Mouse (Mus musculus) forebrain, embryonic 15.5 days (tissue): ENCODE data around the gene Nmrk2. TPM values are rescaled to one million over a fixed set of nuclear protein-coding genes. Genes with fewer than 3 reads are reported as not detected.

ENCODE experiments used
- ATAC-seq: fragments of 200-750 bp; cut with Nextera tagmentation; replicated peaks from 2 replicates; pipeline ENCODE4 v1.8.0; 2017; ENCODE audit warnings: mild to moderate bottlenecking, moderate TSS enrichment, moderate library complexity
- H3K27ac ChIP-seq: fragments of 300-500 bp; sonication (generic); replicated peaks from 2 replicates; pipeline ENCODE4 v1.5.1; 2015; ENCODE audit warnings: mild to moderate bottlenecking, inconsistent platforms
- H3K27me3 ChIP-seq: fragments of 300-500 bp; sonication (generic); 2 replicates; pipeline ENCODE4 v1.6.1; 2015; ENCODE audit warnings: inconsistent platforms
- H3K36me3 ChIP-seq: fragments of 300-500 bp; sonication (generic); 2 replicates; pipeline ENCODE4 v1.6.1; 2015; ENCODE audit warnings: mild to moderate bottlenecking, inconsistent platforms
- H3K4me1 ChIP-seq: fragments of 300-500 bp; sonication (generic); 2 replicates; pipeline ENCODE4 v1.6.1; 2015; ENCODE audit warnings: inconsistent platforms
- H3K4me2 ChIP-seq: fragments of 300-500 bp; sonication (generic); replicated peaks from 2 replicates; pipeline ENCODE4 v1.6.1; 2015; ENCODE audit warnings: mild to moderate bottlenecking, inconsistent platforms
- H3K4me3 ChIP-seq: fragments of 300-500 bp; sonication (generic); 2 replicates; pipeline ENCODE4 v1.5.1; 2015; ENCODE audit warnings: mild to moderate bottlenecking, inconsistent platforms
- H3K9ac ChIP-seq: fragments of 300-500 bp; sonication (generic); replicated peaks from 2 replicates; pipeline ENCODE4 v1.6.1; 2015; ENCODE audit warnings: mild to moderate bottlenecking, inconsistent platforms
- H3K9me3 ChIP-seq: fragments of 300-500 bp; sonication (generic); 2 replicates; pipeline ENCODE4 v1.6.1; 2016; ENCODE audit warnings: inconsistent platforms
- WGBS: fragments of 180-500 bp; shearing (Covaris S2); methylation state at CpG from one replicate; pipeline ENCODE4 v1.1.7; 2015; ENCODE audit warnings: mixed read lengths; 5-methylcytosine and 5-hydroxymethylcytosine counted together
- polyA plus RNA-seq: library from polyadenylated mRNA; unstranded; fragments of >200 nt; fragmentation: Nextera tagmentation; extraction: Ambion mirVana; gene quantifications from 2 replicates; pipeline ENCODE4 v1.2.1, GENCODE M21; 2015

The Nmrk2 gene
- 0.11 TPM in 1 of 2 replicates, not detected in the other for polyA plus RNA-seq

- WGBS: 56% methylated on average over 13 of the region's 13 CpGs
- H3K36me3 ChIP-seq: peaks cover 21% of the 10 kb centered on the region
- no peak for ATAC-seq
- H3K4me2 ChIP-seq: no peak within 1 kb of the TSS
- H3K27ac ChIP-seq: no peak within 1 kb of the TSS
- H3K9me3 ChIP-seq: no peaks in the 10 kb centered on the region
- no peak within 1 kb of the TSS for H3K4me3 ChIP-seq
- H3K27me3 ChIP-seq: peaks cover 4% of the 10 kb centered on the region; the same call in 1 of the 2 replicates
- no peak within 1 kb of the TSS for H3K9ac ChIP-seq
- no peaks in the 10 kb centered on the region for H3K4me1 ChIP-seq
Measured at GRCm38 (mm10) chr10:81201807-81202758, at the start of gene Nmrk2. Nmrk2 (minus strand) TSS chr10:81202051.

- no peak overlapping the region for H3K4me3 ChIP-seq
- no peaks in the 10 kb centered on the region for H3K9me3 ChIP-seq
- H3K4me2 ChIP-seq: no peak overlapping the region
- 90% methylated on average over 8 of the region's 8 CpGs for whole genome bisulfite sequencing
- H3K36me3 ChIP-seq: no peaks in the 10 kb centered on the region
- H3K27me3 ChIP-seq: peaks cover 8% of the 10 kb centered on the region
- ATAC-seq: no peak
- no peak overlapping the region for H3K27ac ChIP-seq
- no peak overlapping the region for H3K9ac ChIP-seq
- H3K4me1 ChIP-seq: peaks cover 18% of the 10 kb centered on the region
Measured at GRCm38 (mm10) chr10:81249442-81249841, 47.6 kb upstream of the Nmrk2 start.

- no peaks in the 10 kb centered on the region for H3K36me3 ChIP-seq
- H3K9me3 ChIP-seq: no peaks in the 10 kb centered on the region
- H3K4me2 ChIP-seq: no peak overlapping the region
- WGBS: 94% methylated on average over 2 of the region's 2 CpGs
- H3K4me3 ChIP-seq: no peak overlapping the region
- no peak overlapping the region for H3K27ac ChIP-seq
- no peak for ATAC-seq
- H3K4me1 ChIP-seq: peaks cover 14% of the 10 kb centered on the region
- no peak overlapping the region for H3K9ac ChIP-seq
- H3K27me3 ChIP-seq: peaks cover 8% of the 10 kb centered on the region
Measured at GRCm38 (mm10) chr10:81247804-81248203, 46.0 kb upstream of the Nmrk2 start.

- H3K9ac ChIP-seq: no peak overlapping the region
- peaks cover 7% of the 10 kb centered on the region for H3K27me3 ChIP-seq
Measured at GRCm38 (mm10) chr10:81245166-81245565, 43.3 kb upstream of the Nmrk2 start.

GRCm38 (mm10) chr10:81244595-81244994 is 42.7 kb upstream of the Nmrk2 start:
- no peak overlapping the region for H3K9ac ChIP-seq
- ATAC-seq: peak; percentile 53
- no peak overlapping the region for H3K4me3 ChIP-seq
- no peaks in the 10 kb centered on the region for H3K36me3 ChIP-seq
- no peaks in the 10 kb centered on the region for H3K9me3 ChIP-seq
- no peak overlapping the region for H3K27ac ChIP-seq
- H3K4me1 ChIP-seq: 0 out of 2 replicates have a peak, but pooled peaks cover 5% of the 10 kb centered on the region
- H3K4me2 ChIP-seq: no peak overlapping the region
- 6% methylated on average over 17 of the region's 17 CpGs for WGBS
- H3K27me3 ChIP-seq: peaks cover 13% of the 10 kb centered on the region

More at GRCm38 (mm10) chr10:81245166-81245565, 43.3 kb upstream of the Nmrk2 start:
- Histone ChIP-seq H3K9me3 (no peaks in the 10 kb centered on the region), H3K4me2 (no peak overlapping the region), H3K36me3 (no peaks in the 10 kb centered on the region), H3K4me3 (no peak overlapping the region), H3K27ac (no peak overlapping the region), H3K4me1 (0 out of 2 replicates have a peak, but pooled peaks cover 5% of the 10 kb centered on the region)
- no peak for ATAC-seq
- 88% methylated on average over 6 of the region's 6 CpGs for WGBS

- Histone ChIP-seq H3K4me3 (no peak overlapping the region), H3K27ac (no peak overlapping the region), H3K9ac (no peak overlapping the region), H3K4me2 (no peak overlapping the region), H3K9me3 (no peaks in the 10 kb centered on the region), H3K36me3 (no peaks in the 10 kb centered on the region), H3K4me1 (0 out of 2 replicates have a peak, but pooled peaks cover 5% of the 10 kb centered on the region), H3K27me3 (peaks cover 18% of the 10 kb centered on the region)
- 76% methylated on average over 4 of the region's 4 CpGs for WGBS
- no peak for ATAC-seq
Measured at GRCm38 (mm10) chr10:81244146-81244545, 42.3 kb upstream of the Nmrk2 start.

- no peaks in the 10 kb centered on the region for H3K36me3 ChIP-seq
- H3K27me3 ChIP-seq: peaks cover 20% of the 10 kb centered on the region
- 0 out of 2 replicates have a peak, but pooled peaks cover 5% of the 10 kb centered on the region for H3K4me1 ChIP-seq
- no peak overlapping the region for H3K9ac ChIP-seq
- no peak overlapping the region for H3K4me3 ChIP-seq
- no peak for ATAC-seq
- H3K9me3 ChIP-seq: no peaks in the 10 kb centered on the region
- H3K4me2 ChIP-seq: no peak overlapping the region
- H3K27ac ChIP-seq: no peak overlapping the region
- 90% methylated on average over 16 of the region's 16 CpGs for WGBS
Measured at GRCm38 (mm10) chr10:81242021-81242420, 40.2 kb upstream of the Nmrk2 start.

- H3K27me3 ChIP-seq: peaks cover 20% of the 10 kb centered on the region
- WGBS: 18% methylated on average over 13 of the region's 13 CpGs
Measured at GRCm38 (mm10) chr10:81240876-81241275, 39.0 kb upstream of the Nmrk2 start.

GRCm38 (mm10) chr10:81238618-81239017 is 36.8 kb upstream of the Nmrk2 start:
- no peak for ATAC-seq
- no peak overlapping the region for H3K4me3 ChIP-seq
- H3K27ac ChIP-seq: no peak overlapping the region
- WGBS: 83% methylated on average over 2 of the region's 2 CpGs
- H3K4me1 ChIP-seq: peaks cover 5% of the 10 kb centered on the region
- H3K9ac ChIP-seq: no peak overlapping the region
- H3K27me3 ChIP-seq: peaks cover 20% of the 10 kb centered on the region
- no peaks in the 10 kb centered on the region for H3K36me3 ChIP-seq
- H3K4me2 ChIP-seq: no peak overlapping the region
- H3K9me3 ChIP-seq: no peaks in the 10 kb centered on the region

More at GRCm38 (mm10) chr10:81240876-81241275, 39.0 kb upstream of the Nmrk2 start:
- Histone ChIP-seq H3K27ac (no peak overlapping the region), H3K4me2 (no peak overlapping the region), H3K4me1 (0 out of 2 replicates have a peak, but pooled peaks cover 5% of the 10 kb centered on the region), H3K4me3 (no peak overlapping the region), H3K36me3 (no peaks in the 10 kb centered on the region), H3K9ac (no peak overlapping the region), H3K9me3 (no peaks in the 10 kb centered on the region)
- ATAC-seq: no peak

GRCm38 (mm10) chr10:81236471-81237268 is 34.8 kb upstream of the Nmrk2 start:
- Histone ChIP-seq H3K4me1 (peaks cover 15% of the 10 kb centered on the region), H3K27me3 (peaks cover 20% of the 10 kb centered on the region), H3K4me2 (no peak overlapping the region), H3K9me3 (no peaks in the 10 kb centered on the region), H3K27ac (no peak overlapping the region), H3K36me3 (no peaks in the 10 kb centered on the region), H3K4me3 (no peak overlapping the region), H3K9ac (no peak overlapping the region)
- no peak for ATAC-seq
- WGBS: 84% methylated on average over 12 of the region's 12 CpGs

- Histone ChIP-seq H3K4me3 (no peak overlapping the region), H3K4me1 (peaks cover 29% of the 10 kb centered on the region), H3K27me3 (peaks cover 3% of the 10 kb centered on the region; the same call in 1 of the 2 replicates), H3K36me3 (no peaks in the 10 kb centered on the region), H3K9me3 (no peaks in the 10 kb centered on the region), H3K4me2 (0 out of 2 replicates have a peak overlapping the region, but pooled peaks have one; percentile 59), H3K9ac (no peak overlapping the region), H3K27ac (no peak overlapping the region)
- WGBS: 82% methylated on average over 6 of the region's 6 CpGs
- no peak for ATAC-seq
Measured at GRCm38 (mm10) chr10:81234206-81234605, 32.4 kb upstream of the Nmrk2 start.

GRCm38 (mm10) chr10:81233226-81233585 is 31.4 kb upstream of the Nmrk2 start:
- ATAC-seq: peak; percentile 39
- Histone ChIP-seq H3K4me3 (peak overlapping the region; percentile 70), H3K4me2 (peak overlapping the region; percentile 59), H3K9ac (peak overlapping the region; percentile 71), H3K4me1 (peaks cover 39% of the 10 kb centered on the region), H3K27ac (peak overlapping the region; percentile 33; the same call in 1 of the 2 replicates), H3K36me3 (no peaks in the 10 kb centered on the region), H3K9me3 (no peaks in the 10 kb centered on the region), H3K27me3 (no peaks in the 10 kb centered on the region)
- WGBS: under 1% methylated on average over 27 of the region's 28 CpGs
